Mouse (Mus musculus) liver, postnatal 0 days (tissue): ENCODE measurements around the gene Gm45208. TPM values are rescaled to one million over a fixed set of nuclear protein-coding genes. Genes with fewer than 3 reads are reported as not detected.
"Not testable (repeated sequence)": the region's sequence is repeated elsewhere in the genome, so short reads cannot be mapped to it uniquely, and the experiment has no call there.

Source experiments
- ATAC-seq: fragments of 200-750 bp; cut with Nextera tagmentation; 2 replicates; pipeline ENCODE4 v1.8.0; 2017; ENCODE audit warnings: mild to moderate bottlenecking, moderate library complexity
- DNase-seq: peaks from one replicate; pipeline ENCODE4 v3.0.0-alpha.2; 2016
- H3K27ac ChIP-seq: fragments of 300-500 bp; sonication (generic); 2 replicates; pipeline ENCODE4 v1.5.1; 2014; ENCODE audit warnings: antibody characterized with exemption, moderate library complexity, mild to moderate bottlenecking, low read depth
- H3K27me3 ChIP-seq: fragments of 300-500 bp; sonication (generic); 2 replicates; pipeline ENCODE4 v1.6.1; 2014; ENCODE audit warnings: low read length, control low read depth, mixed read lengths; ENCODE audit not compliant: insufficient read depth
- H3K36me3 ChIP-seq: fragments of 300-500 bp; sonication (generic); replicated peaks from 2 replicates; pipeline ENCODE4 v1.6.1; 2014; ENCODE audit warnings: mild to moderate bottlenecking, control low read depth, low read length, moderate library complexity, mixed read lengths; ENCODE audit not compliant: insufficient read depth
- H3K4me1 ChIP-seq: fragments of 300-500 bp; sonication (generic); 2 replicates; pipeline ENCODE4 v1.6.1; 2014; ENCODE audit warnings: antibody characterized with exemption, mild to moderate bottlenecking, control low read depth; ENCODE audit not compliant: insufficient read depth
- H3K4me2 ChIP-seq: fragments of 300-500 bp; sonication (generic); 2 replicates; pipeline ENCODE4 v1.6.1; 2014; ENCODE audit warnings: low read depth, mild to moderate bottlenecking, low read length, moderate library complexity, mixed read lengths
- H3K4me3 ChIP-seq: fragments of 300-500 bp; sonication (generic); 2 replicates; pipeline ENCODE4 v1.5.1; 2014; ENCODE audit warnings: low read depth, low read length
- H3K9ac ChIP-seq: fragments of 300-500 bp; sonication (generic); replicated peaks from 2 replicates; pipeline ENCODE4 v1.6.1; 2014; ENCODE audit warnings: mild to moderate bottlenecking, moderate library complexity
- H3K9me3 ChIP-seq: fragments of 300-500 bp; sonication (generic); 2 replicates; pipeline ENCODE4 v1.6.1; 2016; ENCODE audit warnings: mild to moderate bottlenecking, control low read depth, low read length, mixed read lengths
- CTCF ChIP-seq: sonication (generic); IDR thresholded peaks from 2 replicates; pipeline ENCODE4 v1.5.1; 2016; ENCODE audit warnings: antibody characterized with exemption, low read depth
- EP300 ChIP-seq: IDR thresholded peaks from 2 replicates; pipeline ENCODE4 v1.6.1; 2016; ENCODE audit warnings: antibody characterized with exemption, low read depth, mild to moderate bottlenecking
- WGBS: fragments of 180-500 bp; shearing (Covaris S2); extraction: QIAGEN DNeasy Blood & Tissue Kit; methylation state at CpG from one replicate; pipeline ENCODE4 v1.1.7; 2014; ENCODE audit not compliant: insufficient replicate concordance; 5-methylcytosine and 5-hydroxymethylcytosine counted together
- polyA plus RNA-seq: library from polyadenylated mRNA; unstranded; fragments of >200 nt; fragmentation: Nextera tagmentation; extraction: Ambion mirVana; gene quantifications from 2 replicates; pipeline ENCODE4 v1.2.1, GENCODE M21; 2015

Gene Gm45208
- polyA plus RNA-seq, 1 experiment from 2014 or later: not detected

- DNase-seq (peak; percentile 44), ATAC-seq (no peak)
- Histone ChIP-seq H3K4me1 (no peaks in the 10 kb centered on the region), H3K4me2 (peak within 1 kb of the TSS; percentile 83), H3K27ac (no peak within 1 kb of the TSS), H3K36me3 (no peaks in the 10 kb centered on the region), H3K4me3 (peak within 1 kb of the TSS; percentile 57), H3K27me3 (no peaks in the 10 kb centered on the region; the same call in 1 of the 2 replicates), H3K9ac (peak within 1 kb of the TSS; percentile 50), H3K9me3 (no peaks in the 10 kb centered on the region)
- 11% methylated on average over 36 of the region's 56 CpGs for WGBS
- TF ChIP-seq CTCF (no peak), EP300 (no peak)
These were observed 28.5 kb downstream of the Gm45208 start, which contains the start of gene Ccdc120 for GRCm38 (mm10) chrX:7750432-7751116. Gene Ccdc120, minus strand, starts transcription at chrX:7750905.

DNA sequence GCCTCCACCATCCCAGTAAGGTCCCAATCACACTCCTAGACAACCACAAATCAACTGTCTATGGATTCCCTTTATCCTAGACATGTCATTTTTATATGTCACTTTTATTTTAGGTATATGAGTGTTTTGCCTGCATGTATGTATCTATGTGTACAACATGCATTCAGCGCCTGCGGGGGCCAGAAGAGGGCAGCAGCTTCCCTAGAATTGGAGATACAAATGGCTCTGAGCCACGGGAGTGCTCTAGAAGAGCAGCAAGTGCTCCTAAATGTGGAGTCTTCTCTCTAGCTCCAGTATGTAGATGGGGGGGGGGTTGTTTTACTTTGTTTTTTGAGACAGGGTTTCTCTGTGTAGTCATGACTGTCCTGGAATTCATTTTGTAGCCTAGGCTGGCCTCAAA is 31.6 kb downstream of the Gm45208 start:
- not testable (repeated sequence) for H3K36me3 ChIP-seq, DNase-seq
- 20% methylated on average over 3 of the region's 3 CpGs for WGBS

GRCm38 (mm10) chrX:7762137-7762920 is 40.3 kb downstream of the Gm45208 start, which contains the start of gene Tfe3:
Gene Tfe3, plus strand, starts transcription at chrX:7762560.
- H3K27me3 ChIP-seq: no peaks in the 10 kb centered on the region
- no peak for TF ChIP-seq EP300
- TF ChIP-seq CTCF: no peak
- peaks cover 5% of the 10 kb centered on the region; the same call in 1 of the 2 replicates for H3K36me3 ChIP-seq
- no peaks in the 10 kb centered on the region for H3K9me3 ChIP-seq
- H3K27ac ChIP-seq: peak within 1 kb of the TSS; percentile 66
- peak within 1 kb of the TSS; percentile 64 for H3K4me2 ChIP-seq
- H3K4me3 ChIP-seq: peak within 1 kb of the TSS; percentile 62
- WGBS: 7% methylated on average over 33 of the region's 38 CpGs
- H3K9ac ChIP-seq: peak within 1 kb of the TSS; percentile 72
- DNase-seq: peak; percentile 91
- peaks cover 14% of the 10 kb centered on the region; the same call in 1 of the 2 replicates for H3K4me1 ChIP-seq
- peak; percentile 96 for ATAC-seq

More for the DNA sequence above, 31.6 kb downstream of the Gm45208 start:
- H3K4me2 ChIP-seq, H3K9ac ChIP-seq, H3K4me3 ChIP-seq, H3K27ac ChIP-seq, H3K9me3 ChIP-seq, H3K4me1 ChIP-seq, H3K27me3 ChIP-seq: not testable (repeated sequence)
- ATAC-seq: peak; percentile 50; the same call in 1 of the 2 replicates
- peak; percentile 57 for TF ChIP-seq CTCF

- TF ChIP-seq EP300 (no peak), CTCF (no peak)
- H3K4me3 ChIP-seq: peak overlapping the region; percentile 62
- 15% methylated on average over 21 of the region's 21 CpGs for WGBS
- DNase-seq (no peak), ATAC-seq (no peak; the same call in 1 of the 2 replicates)
- H3K27ac ChIP-seq: peak overlapping the region; percentile 66
- H3K27me3 ChIP-seq: no peaks in the 10 kb centered on the region
- peak overlapping the region; percentile 72 for H3K9ac ChIP-seq
- H3K4me2 ChIP-seq: peak overlapping the region; percentile 64
- H3K4me1 ChIP-seq: peaks cover 14% of the 10 kb centered on the region; the same call in 1 of the 2 replicates
- H3K9me3 ChIP-seq: no peaks in the 10 kb centered on the region
- H3K36me3 ChIP-seq: peaks cover 9% of the 10 kb centered on the region; the same call in 1 of the 2 replicates
These were observed 40.8 kb downstream of the Gm45208 start for GRCm38 (mm10) chrX:7762921-7763197.

DNA sequence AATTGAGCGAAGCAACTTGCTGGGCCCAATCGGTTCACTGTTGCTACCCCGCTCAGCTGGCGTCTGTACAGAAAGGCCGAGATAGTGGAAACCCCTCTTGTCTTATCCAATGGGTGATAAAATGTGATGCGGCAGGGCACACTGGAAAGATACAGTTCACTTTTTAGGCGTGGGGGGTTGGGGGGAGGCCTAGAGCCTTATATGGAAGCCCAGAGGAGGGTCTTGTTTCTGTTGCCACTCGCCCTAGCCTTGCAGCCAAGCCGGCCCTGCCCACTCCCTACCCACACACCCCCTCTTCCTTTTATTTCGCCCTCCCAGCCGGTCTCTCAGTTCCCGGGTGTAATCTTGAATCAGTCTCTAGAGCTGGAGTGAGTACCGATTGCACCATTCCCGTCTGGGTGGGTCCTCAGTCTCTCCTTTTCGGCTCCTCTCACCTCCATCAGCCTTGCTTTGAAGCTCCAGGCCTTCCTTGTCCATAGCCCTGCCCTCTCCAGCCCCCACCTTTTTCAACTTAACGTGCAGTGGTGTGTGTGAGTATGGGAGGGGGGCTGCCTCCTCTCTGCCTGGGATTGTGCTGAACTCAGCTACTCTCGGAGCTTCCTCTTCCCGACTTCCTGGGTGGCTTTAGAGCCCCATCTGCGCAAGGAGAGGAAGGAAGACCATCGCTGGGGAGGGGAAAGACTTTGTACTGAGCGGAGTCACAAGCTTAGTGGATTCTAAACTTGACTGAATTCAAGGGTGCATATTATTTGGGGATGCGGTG is 41.8 kb downstream of the Gm45208 start:
- 15% methylated on average over 21 of the region's 22 CpGs for WGBS
- peak overlapping the region; percentile 66 for H3K27ac ChIP-seq
- peaks cover 14% of the 10 kb centered on the region; the same call in 1 of the 2 replicates for H3K4me1 ChIP-seq
- H3K27me3 ChIP-seq: no peaks in the 10 kb centered on the region
- no peaks in the 10 kb centered on the region for H3K9me3 ChIP-seq
- TF ChIP-seq CTCF (no peak), EP300 (no peak)
- peak overlapping the region; percentile 62 for H3K4me3 ChIP-seq
- H3K9ac ChIP-seq: peak overlapping the region; percentile 72
- peaks cover 14% of the 10 kb centered on the region for H3K36me3 ChIP-seq
- peak; percentile 24 for DNase-seq
- no peak for ATAC-seq
- H3K4me2 ChIP-seq: peak overlapping the region; percentile 64
